Mouse (Mus musculus): ENCODE data around the gene Olfr190. TPM values are rescaled to one million over a fixed set of nuclear protein-coding genes. Genes with fewer than 3 reads are reported as not detected.
"Not testable (repeated sequence)": the region's sequence is repeated elsewhere in the genome, so short reads cannot be mapped to it uniquely, and the experiment has no call there.

The Olfr190 gene
- polyA plus RNA-seq, 1 experiment from 2014 or later, result not detected

DNA sequence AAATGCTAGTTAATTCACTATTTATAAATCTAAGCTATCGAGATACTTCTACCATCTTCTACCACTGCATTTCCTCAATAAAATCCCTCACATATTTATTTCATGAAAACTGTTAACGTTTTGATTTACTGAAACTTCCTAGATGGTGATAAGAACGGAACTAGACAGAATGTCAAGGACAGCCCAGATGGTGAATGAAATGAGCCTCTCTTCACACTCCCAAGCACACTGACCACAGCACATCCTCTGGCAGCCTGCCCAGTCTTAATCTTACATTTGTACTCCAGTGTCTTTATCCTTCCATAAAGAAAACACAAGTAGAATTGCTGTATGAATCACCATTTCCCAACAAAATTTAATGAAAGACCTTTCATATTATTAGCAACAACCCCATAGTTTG, 15.4 kb downstream of the Olfr190 start:
- not testable (repeated sequence) for H3K4me2 ChIP-seq (replicated peaks; ENCODE audit: low read depth, low read length); H3K9me3 ChIP-seq (ENCODE audit: control insufficient read depth, low read length); ATAC-seq (ENCODE audit: low FRiP score, low TSS enrichment); H3K9ac ChIP-seq (ENCODE audit: low read depth, low read length); H3K4me3 ChIP-seq (ENCODE audit: low read length); H3K36me3 ChIP-seq (ENCODE audit: control insufficient read depth, insufficient read depth, low read length); H3K27me3 ChIP-seq (ENCODE audit: control insufficient read depth, insufficient read depth, low read length); H3K27ac ChIP-seq (ENCODE audit: low read depth, low read length); H3K4me1 ChIP-seq (ENCODE audit: control insufficient read depth, insufficient read depth, low read length)
- 69% methylated on average over 3 of the region's 3 CpGs for WGBS

DNA sequence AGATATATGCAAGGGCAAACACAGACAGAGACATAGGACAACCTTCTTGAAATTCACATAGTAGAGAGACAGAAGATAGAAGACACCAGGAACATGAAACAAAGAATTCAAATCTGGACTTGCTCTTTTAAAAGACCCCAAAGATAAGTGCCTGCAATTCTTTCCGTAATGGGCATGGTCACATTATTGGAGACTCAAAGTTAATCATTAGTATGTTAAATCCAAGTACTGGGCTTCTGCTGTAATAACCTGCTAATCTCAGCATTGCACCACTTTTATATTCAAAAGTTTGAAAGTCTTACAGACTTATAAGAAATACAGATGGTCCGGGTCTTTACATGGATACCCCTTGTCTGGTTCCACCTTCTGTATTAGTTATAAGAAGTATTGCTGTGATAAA, 28.5 kb downstream of the Olfr190 start:
- H3K27ac ChIP-seq (ENCODE audit: low read depth, low read length); H3K4me2 ChIP-seq (replicated peaks; ENCODE audit: low read depth, low read length); H3K4me1 ChIP-seq (ENCODE audit: control insufficient read depth, insufficient read depth, low read length); H3K9me3 ChIP-seq (ENCODE audit: control insufficient read depth, low read length); H3K36me3 ChIP-seq (ENCODE audit: control insufficient read depth, insufficient read depth, low read length); ATAC-seq (ENCODE audit: low FRiP score, low TSS enrichment); H3K27me3 ChIP-seq (ENCODE audit: control insufficient read depth, insufficient read depth, low read length); H3K9ac ChIP-seq (ENCODE audit: low read depth, low read length); H3K4me3 ChIP-seq (ENCODE audit: low read length): not testable (repeated sequence)
- WGBS, result 92% methylated on average over 2 of the region's 2 CpGs

DNA sequence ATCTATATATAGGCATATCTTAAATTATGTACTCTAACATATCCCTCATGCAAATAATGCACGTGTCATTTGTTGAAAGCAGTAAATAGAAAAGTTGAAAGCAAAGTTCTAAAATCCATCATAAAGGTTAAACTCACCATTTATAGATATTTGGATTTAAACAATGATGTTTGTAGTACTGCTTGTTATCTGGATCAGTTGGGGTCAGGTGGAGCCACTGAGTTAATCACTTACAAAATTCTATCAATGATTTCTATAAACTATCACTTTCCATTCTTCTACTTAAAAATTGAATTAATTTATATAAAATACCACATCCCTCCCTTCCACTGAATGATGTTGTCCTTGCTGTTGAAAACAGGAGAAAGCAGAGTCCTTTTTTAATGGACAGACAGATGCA, 28.9 kb downstream of the Olfr190 start:
- H3K4me3 ChIP-seq (ENCODE audit: low read length), result no peak overlapping the region
- H3K4me2 ChIP-seq (replicated peaks; ENCODE audit: low read depth, low read length), result no peak overlapping the region
- 73% methylated on average over 1 of the region's 1 CpGs for WGBS
- H3K27me3 ChIP-seq (ENCODE audit: control insufficient read depth, insufficient read depth, low read length), result no peaks in the 10 kb centered on the region
- H3K36me3 ChIP-seq (ENCODE audit: control insufficient read depth, insufficient read depth, low read length), result no peaks in the 10 kb centered on the region
- no peak overlapping the region for H3K9ac ChIP-seq (ENCODE audit: low read depth, low read length)
- no peaks in the 10 kb centered on the region for H3K9me3 ChIP-seq (ENCODE audit: control insufficient read depth, low read length)
- no peaks in the 10 kb centered on the region for H3K4me1 ChIP-seq (ENCODE audit: control insufficient read depth, insufficient read depth, low read length)
- no peak for ATAC-seq (ENCODE audit: low FRiP score, low TSS enrichment)
- no peak overlapping the region for H3K27ac ChIP-seq (ENCODE audit: low read depth, low read length)

DNA sequence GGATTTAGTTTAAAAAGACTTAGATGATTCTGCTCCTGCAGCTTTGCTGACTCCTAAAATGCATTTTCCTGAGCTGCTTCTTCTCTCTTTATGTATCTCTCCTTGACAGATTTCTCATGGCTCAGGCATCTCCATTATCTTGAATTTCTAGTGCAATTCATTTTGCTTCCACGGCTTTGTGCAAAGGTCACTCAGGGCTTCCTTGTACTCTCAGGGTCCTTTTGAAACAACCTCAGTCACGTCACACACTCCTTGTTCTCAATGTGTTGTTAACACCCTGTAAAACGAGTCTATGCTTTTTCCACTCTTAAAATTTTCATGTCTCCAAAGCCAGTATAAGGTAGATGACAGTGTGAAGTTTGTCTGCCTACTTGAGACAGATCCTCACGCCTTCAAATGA, 30.2 kb downstream of the Olfr190 start:
- no peak overlapping the region for H3K9ac ChIP-seq (ENCODE audit: low read depth, low read length)
- H3K4me3 ChIP-seq (ENCODE audit: low read length), result no peak overlapping the region
- H3K4me1 ChIP-seq (ENCODE audit: control insufficient read depth, insufficient read depth, low read length), result no peaks in the 10 kb centered on the region
- no peak for ATAC-seq (ENCODE audit: low FRiP score, low TSS enrichment)
- H3K4me2 ChIP-seq (replicated peaks; ENCODE audit: low read depth, low read length), result no peak overlapping the region
- 74% methylated on average over 4 of the region's 4 CpGs for WGBS
- no peaks in the 10 kb centered on the region for H3K27me3 ChIP-seq (ENCODE audit: control insufficient read depth, insufficient read depth, low read length)
- H3K27ac ChIP-seq (ENCODE audit: low read depth, low read length), result no peak overlapping the region
- H3K36me3 ChIP-seq (ENCODE audit: control insufficient read depth, insufficient read depth, low read length), result no peaks in the 10 kb centered on the region
- no peaks in the 10 kb centered on the region for H3K9me3 ChIP-seq (ENCODE audit: control insufficient read depth, low read length)

DNA sequence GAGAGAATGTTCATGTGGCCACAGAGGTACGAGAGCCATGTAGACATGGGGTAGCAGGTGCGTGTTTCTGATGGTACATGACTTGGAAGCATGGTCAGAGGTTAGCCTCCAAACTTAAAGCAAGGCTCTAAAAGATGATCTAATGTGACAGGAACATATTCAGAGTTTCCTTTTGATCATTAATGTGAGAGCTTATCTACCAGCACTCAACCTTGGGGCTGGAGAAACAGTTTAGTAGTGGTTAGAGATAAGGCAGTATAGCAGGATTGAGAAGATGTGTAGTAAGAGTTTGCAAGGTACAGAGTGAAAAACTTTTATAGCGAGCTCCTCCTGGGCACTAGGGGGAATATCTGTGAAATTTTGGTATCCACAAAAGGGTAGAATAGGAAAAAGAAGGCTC, 32.0 kb downstream of the Olfr190 start:
- H3K27me3 ChIP-seq (ENCODE audit: control insufficient read depth, insufficient read depth, low read length), result no peaks in the 10 kb centered on the region
- no peak for ATAC-seq (ENCODE audit: low FRiP score, low TSS enrichment)
- no peak overlapping the region for H3K27ac ChIP-seq (ENCODE audit: low read depth, low read length)
- no peak overlapping the region for H3K9ac ChIP-seq (ENCODE audit: low read depth, low read length)
- no peaks in the 10 kb centered on the region for H3K9me3 ChIP-seq (ENCODE audit: control insufficient read depth, low read length)
- no peaks in the 10 kb centered on the region for H3K4me1 ChIP-seq (ENCODE audit: control insufficient read depth, insufficient read depth, low read length)
- H3K4me3 ChIP-seq (ENCODE audit: low read length), result no peak overlapping the region
- H3K4me2 ChIP-seq (replicated peaks; ENCODE audit: low read depth, low read length), result no peak overlapping the region
- no peaks in the 10 kb centered on the region for H3K36me3 ChIP-seq (ENCODE audit: control insufficient read depth, insufficient read depth, low read length)
- WGBS, result 80% methylated on average over 3 of the region's 3 CpGs

DNA sequence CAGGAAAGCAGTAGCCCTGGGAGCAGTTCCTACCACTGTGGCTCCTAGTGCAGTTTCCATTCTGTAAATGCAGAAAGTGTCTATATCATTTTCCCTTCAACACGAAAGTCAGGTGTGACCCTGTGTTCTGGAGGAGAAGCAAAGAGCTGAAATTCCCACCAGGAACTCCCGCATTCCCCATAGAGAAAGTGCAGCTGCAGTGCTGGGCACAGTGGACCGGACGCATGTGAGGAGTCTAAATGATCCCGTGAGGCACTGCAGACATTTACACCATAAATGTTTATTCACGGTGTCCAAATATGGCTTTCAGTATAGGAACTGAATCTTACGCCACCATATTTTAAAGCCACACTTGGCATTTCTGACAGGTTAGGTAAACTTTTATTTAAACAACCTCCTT, 38.1 kb downstream of the Olfr190 start, which contains the start of gene Olfr187:
TSS of gene Olfr187 (minus strand) at position 58 of the 400 bp plus-strand sequence.
- no peaks in the 10 kb centered on the region for H3K27me3 ChIP-seq (ENCODE audit: control insufficient read depth, insufficient read depth, low read length)
- no peak within 1 kb of the TSS for H3K4me2 ChIP-seq (replicated peaks; ENCODE audit: low read depth, low read length)
- no peak within 1 kb of the TSS for H3K9ac ChIP-seq (ENCODE audit: low read depth, low read length)
- no peak within 1 kb of the TSS for H3K4me3 ChIP-seq (ENCODE audit: low read length)
- WGBS, result 81% methylated on average over 7 of the region's 7 CpGs
- ATAC-seq (ENCODE audit: low FRiP score, low TSS enrichment), result no peak
- H3K27ac ChIP-seq (ENCODE audit: low read depth, low read length), result no peak within 1 kb of the TSS
- H3K9me3 ChIP-seq (ENCODE audit: control insufficient read depth, low read length), result no peaks in the 10 kb centered on the region
- H3K36me3 ChIP-seq (ENCODE audit: control insufficient read depth, insufficient read depth, low read length), result no peaks in the 10 kb centered on the region
- H3K4me1 ChIP-seq (ENCODE audit: control insufficient read depth, insufficient read depth, low read length), result no peaks in the 10 kb centered on the region

DNA sequence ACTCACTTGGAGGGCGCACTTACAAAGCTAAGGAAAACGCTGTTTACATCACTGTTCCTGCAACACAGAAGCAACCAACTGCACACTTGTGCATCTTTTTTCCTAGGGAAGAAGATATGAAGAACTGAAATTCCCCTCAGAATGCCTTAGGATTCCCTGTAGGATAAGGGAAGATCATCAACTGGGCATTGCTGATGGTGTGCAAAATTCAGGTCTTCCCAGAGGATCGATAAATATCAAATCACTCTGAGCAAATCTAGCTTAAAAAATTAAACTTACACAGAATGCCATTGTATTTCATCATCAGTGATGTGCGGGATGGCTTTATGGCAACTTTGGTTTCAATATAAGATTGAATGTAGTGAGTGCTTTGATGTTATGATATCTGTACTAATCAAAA, 47.6 kb downstream of the Olfr190 start, which contains the start of gene Olfr186:
TSS of gene Olfr186 (minus strand) at position 101 of the 400 bp plus-strand sequence.
- no peaks in the 10 kb centered on the region for H3K36me3 ChIP-seq (ENCODE audit: control insufficient read depth, insufficient read depth, low read length)
- H3K27me3 ChIP-seq (ENCODE audit: control insufficient read depth, insufficient read depth, low read length), result no peaks in the 10 kb centered on the region
- ATAC-seq (ENCODE audit: low FRiP score, low TSS enrichment), result no peak
- no peak within 1 kb of the TSS for H3K4me3 ChIP-seq (ENCODE audit: low read length)
- H3K4me1 ChIP-seq (ENCODE audit: control insufficient read depth, insufficient read depth, low read length), result no peaks in the 10 kb centered on the region
- no peaks in the 10 kb centered on the region for H3K9me3 ChIP-seq (ENCODE audit: control insufficient read depth, low read length)
- H3K4me2 ChIP-seq (replicated peaks; ENCODE audit: low read depth, low read length), result no peak within 1 kb of the TSS
- 89% methylated on average over 4 of the region's 4 CpGs for WGBS
- H3K9ac ChIP-seq (ENCODE audit: low read depth, low read length), result no peak within 1 kb of the TSS
- no peak within 1 kb of the TSS for H3K27ac ChIP-seq (ENCODE audit: low read depth, low read length)

Other genes starting within 250 kb of the Olfr190 start
- gene Olfr177, start 203.2 kb downstream of the Olfr190 start, polyA plus RNA-seq (2014; fragmentation: Nextera tagmentation; extraction: Ambion mirVana), result not detected in 2 replicates
- not detected in 2 replicates for gene Olfr178, start 185.9 kb downstream of the Olfr190 start, polyA plus RNA-seq (2014; fragmentation: Nextera tagmentation; extraction: Ambion mirVana)
- not detected in 2 replicates for gene Olfr181, start 149.2 kb downstream of the Olfr190 start, polyA plus RNA-seq (2014; fragmentation: Nextera tagmentation; extraction: Ambion mirVana)
- not detected in 2 replicates for gene Olfr180, start 148.6 kb downstream of the Olfr190 start, polyA plus RNA-seq (2014; fragmentation: Nextera tagmentation; extraction: Ambion mirVana)
- gene Olfr183, start 82.6 kb downstream of the Olfr190 start, polyA plus RNA-seq (2014; fragmentation: Nextera tagmentation; extraction: Ambion mirVana), result not detected in 2 replicates
- not detected in 2 replicates for gene Olfr186, start 47.7 kb downstream of the Olfr190 start, polyA plus RNA-seq (2014; fragmentation: Nextera tagmentation; extraction: Ambion mirVana)
- gene Olfr187, start 38.2 kb downstream of the Olfr190 start, polyA plus RNA-seq (2014; fragmentation: Nextera tagmentation; extraction: Ambion mirVana), result not detected in 2 replicates
- not detected in 2 replicates for gene Olfr191, start 11.8 kb upstream of the Olfr190 start, polyA plus RNA-seq (2014; fragmentation: Nextera tagmentation; extraction: Ambion mirVana)
- gene Olfr193, start 33.9 kb upstream of the Olfr190 start, polyA plus RNA-seq (2014; fragmentation: Nextera tagmentation; extraction: Ambion mirVana), result not detected in 2 replicates
- gene Olfr194, start 43.1 kb upstream of the Olfr190 start, polyA plus RNA-seq (2014; fragmentation: Nextera tagmentation; extraction: Ambion mirVana), result not detected in 2 replicates
- not detected in 2 replicates for gene Olfr195, start 69.0 kb upstream of the Olfr190 start, polyA plus RNA-seq (2014; fragmentation: Nextera tagmentation; extraction: Ambion mirVana)
- not detected in 2 replicates for gene Olfr196, start 92.4 kb upstream of the Olfr190 start, polyA plus RNA-seq (2014; fragmentation: Nextera tagmentation; extraction: Ambion mirVana)
- gene Olfr198, start 125.5 kb upstream of the Olfr190 start, polyA plus RNA-seq (2014; fragmentation: Nextera tagmentation; extraction: Ambion mirVana), result not detected in 2 replicates
- not detected in 2 replicates for gene Olfr199, start 141.8 kb upstream of the Olfr190 start, polyA plus RNA-seq (2014; fragmentation: Nextera tagmentation; extraction: Ambion mirVana)
- gene Olfr201, start 194.6 kb upstream of the Olfr190 start, polyA plus RNA-seq (2014; fragmentation: Nextera tagmentation; extraction: Ambion mirVana), result not detected in 2 replicates
- not detected in 2 replicates for gene Olfr202, start 208.8 kb upstream of the Olfr190 start, polyA plus RNA-seq (2014; fragmentation: Nextera tagmentation; extraction: Ambion mirVana)
- not detected in 2 replicates for gene Olfr203, start 220.9 kb upstream of the Olfr190 start, polyA plus RNA-seq (2014; fragmentation: Nextera tagmentation; extraction: Ambion mirVana)
- not detected in 2 replicates for gene Olfr204, start 240.2 kb upstream of the Olfr190 start, polyA plus RNA-seq (2014; fragmentation: Nextera tagmentation; extraction: Ambion mirVana)